Mouse (Mus musculus) layer of hippocampus, adult 8-10 months (tissue): ENCODE data around the gene Arhgef17. TPM values are rescaled to one million over a fixed set of nuclear protein-coding genes. Genes with fewer than 3 reads are reported as not detected.

Experiments used
- DNase-seq, 2 experiments: peaks; one replicate each; pipeline ENCODE4 v3.0.0; 2022; ENCODE audit warnings: low spot score in 2 of 2
- total RNA-seq, 4 experiments: library from RNA; stranded (reverse); gene quantifications; 2 replicates each; pipeline ENCODE4 v1.2.4; 2022

Gene Arhgef17
- total RNA-seq, 4 experiments from 2014 or later, result 149 to 173 (median 162) TPM

- DNase-seq, result peak; percentile 67 to 68
These were observed 11.1 kb upstream of the Arhgef17 start for GRCm38 (mm10) chr7:100942789-100943615.

- no peak for DNase-seq
These were observed 9.3 kb upstream of the Arhgef17 start for GRCm38 (mm10) chr7:100941169-100941568.

GRCm38 (mm10) chr7:100938106-100938505, 6.2 kb upstream of the Arhgef17 start:
- DNase-seq, result no peak

GRCm38 (mm10) chr7:100937481-100937880, 5.6 kb upstream of the Arhgef17 start:
- DNase-seq, result no peak

GRCm38 (mm10) chr7:100933520-100933919, 1.6 kb upstream of the Arhgef17 start:
- DNase-seq, result no peak

GRCm38 (mm10) chr7:100932481-100933007, 637 bp upstream of the Arhgef17 start:
- peak; percentile 46 to 72 for DNase-seq

- no peak for DNase-seq
These were observed 486 bp downstream of the Arhgef17 start for GRCm38 (mm10) chr7:100931316-100931925.

- DNase-seq, result no peak
These were observed 1.1 kb downstream of the Arhgef17 start for GRCm38 (mm10) chr7:100930619-100931315.

- no peak for DNase-seq
These were observed 2.1 kb downstream of the Arhgef17 start for GRCm38 (mm10) chr7:100929639-100930303.

- DNase-seq, result no peak
These were observed 3.5 kb downstream of the Arhgef17 start for GRCm38 (mm10) chr7:100928456-100928855.

GRCm38 (mm10) chr7:100927287-100928000, 4.5 kb downstream of the Arhgef17 start:
- DNase-seq, result no peak

- peak; percentile 77 to 81 for DNase-seq
These were observed 5.5 kb downstream of the Arhgef17 start for GRCm38 (mm10) chr7:100926311-100926923.

- DNase-seq, result no peak
These were observed 7.0 kb downstream of the Arhgef17 start for GRCm38 (mm10) chr7:100924674-100925445.

GRCm38 (mm10) chr7:100924200-100924599, 7.7 kb downstream of the Arhgef17 start:
- DNase-seq, result no peak

GRCm38 (mm10) chr7:100922907-100923306, 9.0 kb downstream of the Arhgef17 start:
- no peak for DNase-seq

- DNase-seq, result no peak
These were observed 10.6 kb downstream of the Arhgef17 start for GRCm38 (mm10) chr7:100921289-100921688.

GRCm38 (mm10) chr7:100919809-100920107, 12.1 kb downstream of the Arhgef17 start:
- no peak for DNase-seq

- DNase-seq, result no peak
These were observed 12.7 kb downstream of the Arhgef17 start for GRCm38 (mm10) chr7:100919006-100919808.

- no peak for DNase-seq
These were observed 13.7 kb downstream of the Arhgef17 start for GRCm38 (mm10) chr7:100918176-100918575.
